In the genomic region with DNA sequence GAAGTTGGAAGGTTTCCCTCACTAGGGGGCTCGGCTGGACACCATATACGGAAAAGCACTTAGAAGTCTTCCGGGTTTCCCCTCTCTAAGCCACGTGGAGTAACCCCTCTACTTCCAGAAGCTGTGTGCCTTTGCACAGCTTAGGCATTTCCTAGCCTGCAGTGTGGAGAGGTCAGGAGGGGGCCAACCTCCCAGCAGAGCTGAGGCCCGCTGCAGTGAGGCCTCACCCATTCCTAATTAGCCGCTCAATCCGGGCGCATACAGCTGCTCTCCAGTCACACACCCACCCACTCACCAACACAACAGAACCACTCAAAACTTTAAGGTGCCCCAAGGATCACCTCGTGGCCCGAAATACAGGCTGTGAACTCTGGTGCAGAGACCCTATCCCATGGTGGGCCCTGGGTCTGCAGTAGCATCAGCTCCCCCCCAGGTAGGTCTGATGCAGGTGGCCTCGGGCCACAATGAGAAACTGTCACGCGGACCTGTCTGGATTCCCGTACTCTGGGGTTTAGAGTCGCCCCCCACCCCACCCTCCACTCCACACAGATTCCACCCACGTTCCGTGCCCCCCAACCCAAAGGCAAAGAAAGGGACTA, we compare ENCODE assay signal across 9 mouse cellular contexts. TPM values are rescaled to one million over a fixed set of nuclear protein-coding genes. Genes with fewer than 3 reads are reported as not detected.
DNase-seq lines count a peak whose midpoint lies in the region; ATAC-seq lines count a peak whose summit lies in the region.
"Had no signal": no experiment of that assay in that cellular context is flagged by ENCODE, and none has a peak within 500 bp of the region (broad histone marks: within the 10 kb centered on the region; RNA-seq: fewer than 3 reads in every experiment).

No protein-coding gene starts in this region.

- H3K9me3 ChIP-seq in heart, embryonic 14.5 days (ENCODE audit: control insufficient read depth, low read length) = no peaks in the 10 kb centered on the region
- H3K9me3 ChIP-seq in hindbrain, embryonic 13.5 days = 0 out of 2 replicates have a peak, but pooled peaks cover 3% of the 10 kb centered on the region
- no peaks in the 10 kb centered on the region for H3K9me3 ChIP-seq in midbrain, embryonic 16.5 days (replicated peaks; ENCODE audit: control insufficient read depth, low read length, poor library complexity, severe bottlenecking)

- peak overlapping the region; percentile 77 for H3K9ac ChIP-seq in heart, embryonic 14.5 days (ENCODE audit: low read length)
- peak overlapping the region; percentile 84 for H3K9ac ChIP-seq in hindbrain, embryonic 13.5 days
- H3K9ac ChIP-seq in midbrain, embryonic 16.5 days (ENCODE audit: low read depth, low read length) = peak overlapping the region; percentile 83

- H3K4me1 ChIP-seq in heart, embryonic 14.5 days (ENCODE audit: control insufficient read depth in 2 of 2, insufficient read depth in 2 of 2, low read length in 2 of 2) = peaks cover 2 to 13% of the 10 kb centered on the region in 2 experiments; a peak in 3 of 4 replicates
- no peaks in the 10 kb centered on the region for H3K4me1 ChIP-seq in brown adipose tissue, adult 24 weeks (ENCODE audit: control insufficient read depth, insufficient read depth, insufficient read length, low read length)
- H3K4me1 ChIP-seq in hindbrain, embryonic 13.5 days (replicated peaks) = peaks cover 23% of the 10 kb centered on the region
- H3K4me1 ChIP-seq in midbrain, embryonic 16.5 days (ENCODE audit: control insufficient read depth, insufficient read depth, low read length) = peaks cover 12% of the 10 kb centered on the region; the same call in 1 of the 2 replicates

- peaks cover 9% of the 10 kb centered on the region; the same call in 1 of the 2 replicates for H3K27me3 ChIP-seq in heart, embryonic 14.5 days (ENCODE audit: control insufficient read depth, insufficient read depth, low read length)
- H3K27me3 ChIP-seq in hindbrain, embryonic 13.5 days = peaks cover 21% of the 10 kb centered on the region
- no peaks in the 10 kb centered on the region for H3K27me3 ChIP-seq in midbrain, embryonic 16.5 days (ENCODE audit: control insufficient read depth, insufficient read depth, low read depth, low read length)

- H3K27ac ChIP-seq in heart, embryonic 14.5 days (replicated peaks in 1 of 2; ENCODE audit: control insufficient read depth in 1 of 2, insufficient read depth in 1 of 2, low read depth in 2 of 2, low read length in 2 of 2) = no peak overlapping the region
- H3K27ac ChIP-seq in brown adipose tissue, adult 24 weeks (replicated peaks; ENCODE audit: low read depth, low read length) = no peak overlapping the region
- H3K27ac ChIP-seq in hindbrain, embryonic 13.5 days = no peak overlapping the region
- H3K27ac ChIP-seq in midbrain, embryonic 16.5 days (ENCODE audit: low read length) = no peak overlapping the region

- 2% methylated on average over 17 of the region's 17 CpGs for WGBS in heart, embryonic 14.5 days
- WGBS in hindbrain, embryonic 13.5 days = 4% methylated on average over 17 of the region's 17 CpGs
- WGBS in midbrain, embryonic 16.5 days = 3% methylated on average over 16 of the region's 17 CpGs

- H3K4me3 ChIP-seq in heart, embryonic 14.5 days (ENCODE audit: control insufficient read depth in 1 of 2, insufficient read depth in 1 of 2, low read depth in 1 of 2, low read length in 2 of 2) = peak overlapping the region; percentile 66 to 72
- H3K4me3 ChIP-seq in brown adipose tissue, adult 24 weeks (ENCODE audit: insufficient read depth, low read depth, low read length) = peak overlapping the region; percentile 42; the same call in 1 of the 2 replicates
- peak overlapping the region; percentile 60 for H3K4me3 ChIP-seq in hindbrain, embryonic 13.5 days
- peak overlapping the region; percentile 74 for H3K4me3 ChIP-seq in midbrain, embryonic 16.5 days (ENCODE audit: low read depth, low read length)

- DNase-seq in heart, postnatal 25 days (ENCODE audit: low spot score) = no peak
- no peak for DNase-seq in frontal cortex, adult 2 months (ENCODE audit: extremely low spot score in 1 of 2, low spot score in 1 of 2)
- no peak for DNase-seq in c-Kit-positive CD71-positive TER-119-positive erythroid progenitor cells, embryonic 14.5 days (ENCODE audit: low spot score)

- peak overlapping the region; percentile 97 for H3K4me2 ChIP-seq in heart, embryonic 14.5 days (ENCODE audit: low read length)
- peak overlapping the region; percentile 91 for H3K4me2 ChIP-seq in hindbrain, embryonic 13.5 days
- peak overlapping the region; percentile 87 for H3K4me2 ChIP-seq in midbrain, embryonic 16.5 days (ENCODE audit: low read length)

- 0 out of 2 replicates have a peak, but pooled peaks have one; percentile 7 for ATAC-seq in heart, embryonic 14.5 days (ENCODE audit: insufficient number of reproducible peaks, insufficient read depth, low FRiP score, low read depth)
- peak; percentile 53 for ATAC-seq in hindbrain, embryonic 13.5 days (ENCODE audit: low FRiP score)
- peak; percentile 51 for ATAC-seq in midbrain, embryonic 16.5 days
- ATAC-seq in monocyte, adult 5-6 weeks (replicated peaks; ENCODE audit: insufficient number of reproducible peaks, low FRiP score, low TSS enrichment, poor library complexity, severe bottlenecking) = no peak

- intact Hi-C loops in heart, postnatal 25 days (cut with DNase I) = loop anchor here (5.0 kb wide), 1 partner anchor 62 kb away; no protein-coding TSS in a partner anchor

- no peaks in the 10 kb centered on the region for H3K36me3 ChIP-seq in heart, embryonic 14.5 days (ENCODE audit: control insufficient read depth, insufficient read depth, low read length)
- no peaks in the 10 kb centered on the region for H3K36me3 ChIP-seq in hindbrain, embryonic 13.5 days
- no peaks in the 10 kb centered on the region for H3K36me3 ChIP-seq in midbrain, embryonic 16.5 days (ENCODE audit: control insufficient read depth, insufficient read depth, low read length)

RNA-seq across cellular contexts. Expression of a gene that starts 0.9 kb away (rescaled TPM):
- 1.7 and 2.1 TPM in 2 replicates for polyA plus RNA-seq in heart, embryonic 14.5 days (2014; fragmentation: Nextera tagmentation; extraction: Ambion mirVana)
- under 1 TPM; 0.42 to 0.49 TPM for total RNA-seq in heart, postnatal 25 days (2021)
- polyA plus RNA-seq in brown adipose tissue, adult 24 weeks (2012; ENCODE audit: insufficient read depth, insufficient read length, missing spikeins) = 2.1 and 2.7 TPM in 2 replicates
- 2.7 and 3.0 TPM in 2 replicates for polyA plus RNA-seq in hindbrain, embryonic 13.5 days (2015; fragmentation: Nextera tagmentation; extraction: Ambion mirVana)
- polyA plus RNA-seq in midbrain, embryonic 16.5 days (2015; fragmentation: Nextera tagmentation; extraction: Ambion mirVana) = 4.3 and 5.6 TPM in 2 replicates
- 0.10 TPM in 1 of 3 replicates, not detected in the others for total RNA-seq in monocyte, adult 5-6 weeks (2017)
- 21.3 and 22.5 TPM in 2 replicates for polyA plus RNA-seq in frontal cortex, adult 2 months (2012; rRNA removed)
- total RNA-seq: MEL had no signal
